Mouse (Mus musculus): Measurements from ENCODE around the gene Lhfp. TPM values are rescaled to one million over a fixed set of nuclear protein-coding genes. Genes with fewer than 3 reads are reported as not detected.

Lhfp gene
- total and polyA plus RNA-seq, 2 experiments from 2014 or later = 49.3 to 59.7 TPM

DNA sequence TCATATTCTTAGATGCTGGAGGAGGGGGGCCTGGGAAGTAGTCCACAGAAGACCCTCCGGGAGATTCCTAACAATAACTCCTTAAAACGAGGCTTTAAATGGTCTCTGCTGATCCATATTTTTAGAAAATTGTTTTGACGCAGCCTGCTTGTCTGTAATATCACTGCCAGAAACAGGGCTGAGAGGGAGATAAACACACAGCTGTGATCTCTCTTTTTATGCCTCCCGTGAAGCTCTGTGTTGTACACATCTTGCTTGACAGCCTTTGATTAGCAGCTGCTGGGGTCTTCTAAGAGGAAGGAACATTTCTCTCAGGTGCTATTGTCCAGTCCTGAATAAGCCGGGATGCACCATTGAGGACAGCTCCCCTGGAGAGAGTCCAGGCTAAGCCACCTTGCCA is 176.4 kb downstream of the Lhfp start:
- WGBS = 51% methylated on average over 5 of the region's 5 CpGs
- TF ChIP-seq CTCF (IDR thresholded peaks at IDR 0.05) = no peak
- DNase-seq (ENCODE audit: low spot score) (no peak), ATAC-seq (ENCODE audit: low FRiP score) (no peak)
- Histone ChIP-seq H3K9me3 (ENCODE audit: low read length) (no peaks in the 10 kb centered on the region), H3K36me3 (ENCODE audit: insufficient read depth, low read length) (no peaks in the 10 kb centered on the region), H3K9ac (replicated peaks; ENCODE audit: low read length, poor library complexity, severe bottlenecking) (no peak overlapping the region), H3K4me1 (ENCODE audit: insufficient read depth, low read length) (no peaks in the 10 kb centered on the region), H3K27me3 (ENCODE audit: insufficient read depth, low read length) (no peaks in the 10 kb centered on the region), H3K27ac (ENCODE audit: low read depth, low read length) (no peak overlapping the region), H3K4me3 (ENCODE audit: low read depth, low read length) (no peak overlapping the region), H3K4me2 (ENCODE audit: low read depth, low read length, poor library complexity, severe bottlenecking) (no peak overlapping the region)

DNA sequence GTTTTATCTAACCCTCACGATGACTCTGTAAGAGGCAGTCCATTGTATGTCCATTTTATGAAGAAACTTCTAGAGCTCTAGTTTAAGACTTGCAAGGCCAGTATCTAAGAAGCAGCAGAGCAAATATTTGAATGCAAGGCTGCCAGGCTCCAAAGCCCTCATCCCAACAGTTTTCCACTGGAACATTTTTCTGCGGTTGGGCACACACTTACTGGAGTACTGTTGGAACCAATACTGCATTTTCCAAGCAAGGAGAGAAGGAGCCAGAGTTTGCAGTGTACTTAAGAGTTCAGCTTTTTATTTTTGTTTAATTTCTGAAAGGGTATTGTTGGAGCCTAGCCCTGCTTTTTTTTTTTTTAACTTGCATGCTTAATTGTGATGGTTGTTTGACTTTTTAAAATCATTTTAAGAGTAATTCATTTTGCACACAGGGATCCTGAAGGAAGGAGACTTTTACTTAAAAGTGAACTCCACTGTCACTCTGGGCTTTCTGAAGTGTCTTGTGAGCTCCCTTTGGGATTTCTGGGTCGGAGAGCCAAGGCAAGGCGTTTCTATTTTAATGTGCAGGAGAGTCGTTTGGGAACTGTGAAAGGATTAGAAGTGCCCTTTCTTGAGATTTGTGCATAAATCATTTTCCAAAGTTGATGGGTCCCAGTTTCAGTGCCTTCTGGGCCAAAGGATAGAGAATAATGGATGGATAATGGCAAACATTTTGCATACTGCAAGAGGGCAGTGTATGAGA is 180.4 kb downstream of the Lhfp start:
- TF ChIP-seq CTCF (IDR thresholded peaks at IDR 0.05) = no peak
- Histone ChIP-seq H3K4me2 (ENCODE audit: low read depth, low read length, poor library complexity, severe bottlenecking) (no peak overlapping the region), H3K9me3 (ENCODE audit: low read length) (no peaks in the 10 kb centered on the region), H3K27me3 (ENCODE audit: insufficient read depth, low read length) (no peaks in the 10 kb centered on the region), H3K27ac (ENCODE audit: low read depth, low read length) (no peak overlapping the region), H3K4me3 (ENCODE audit: low read depth, low read length) (no peak overlapping the region), H3K36me3 (ENCODE audit: insufficient read depth, low read length) (no peaks in the 10 kb centered on the region), H3K4me1 (ENCODE audit: insufficient read depth, low read length) (0 out of 2 replicates have a peak, but pooled peaks cover 2% of the 10 kb centered on the region), H3K9ac (replicated peaks; ENCODE audit: low read length, poor library complexity, severe bottlenecking) (no peak overlapping the region)
- no peak for ATAC-seq (ENCODE audit: low FRiP score)
- WGBS = 58% methylated on average over 5 of the region's 5 CpGs
- no peak for DNase-seq (ENCODE audit: low spot score)

DNA sequence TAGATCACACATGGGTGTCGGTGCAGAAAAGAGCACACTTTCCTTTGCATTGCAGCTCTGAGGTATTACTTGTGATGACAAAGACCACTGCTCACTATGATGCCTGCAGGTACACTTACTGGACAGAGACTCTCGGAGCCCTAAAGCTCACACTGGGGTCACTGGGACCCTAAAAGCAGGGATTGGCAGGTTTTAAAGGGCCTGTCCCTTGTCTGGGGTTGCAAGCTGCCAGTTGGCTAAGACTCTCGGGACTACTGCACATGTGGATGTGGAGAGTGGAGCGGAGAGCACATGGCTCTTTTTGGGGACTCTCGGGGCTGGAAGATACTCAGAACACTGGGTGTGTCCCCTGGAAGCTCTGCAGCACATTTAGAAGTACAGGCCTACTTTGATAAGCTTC is 182.8 kb downstream of the Lhfp start:
- 85% methylated on average over 5 of the region's 5 CpGs for WGBS
- no peak overlapping the region for H3K4me3 ChIP-seq (ENCODE audit: low read depth, low read length)
- ATAC-seq (ENCODE audit: low FRiP score) (no peak), DNase-seq (ENCODE audit: low spot score) (no peak)
- no peak overlapping the region for H3K4me2 ChIP-seq (ENCODE audit: low read depth, low read length, poor library complexity, severe bottlenecking)
- H3K27me3 ChIP-seq (ENCODE audit: insufficient read depth, low read length) = no peaks in the 10 kb centered on the region
- H3K9ac ChIP-seq (replicated peaks; ENCODE audit: low read length, poor library complexity, severe bottlenecking) = no peak overlapping the region
- H3K9me3 ChIP-seq (ENCODE audit: low read length) = no peaks in the 10 kb centered on the region
- H3K27ac ChIP-seq (ENCODE audit: low read depth, low read length) = no peak overlapping the region
- TF ChIP-seq CTCF (IDR thresholded peaks at IDR 0.05) = no peak
- H3K4me1 ChIP-seq (ENCODE audit: insufficient read depth, low read length) = 0 out of 2 replicates have a peak, but pooled peaks cover 2% of the 10 kb centered on the region
- no peaks in the 10 kb centered on the region for H3K36me3 ChIP-seq (ENCODE audit: insufficient read depth, low read length)

DNA sequence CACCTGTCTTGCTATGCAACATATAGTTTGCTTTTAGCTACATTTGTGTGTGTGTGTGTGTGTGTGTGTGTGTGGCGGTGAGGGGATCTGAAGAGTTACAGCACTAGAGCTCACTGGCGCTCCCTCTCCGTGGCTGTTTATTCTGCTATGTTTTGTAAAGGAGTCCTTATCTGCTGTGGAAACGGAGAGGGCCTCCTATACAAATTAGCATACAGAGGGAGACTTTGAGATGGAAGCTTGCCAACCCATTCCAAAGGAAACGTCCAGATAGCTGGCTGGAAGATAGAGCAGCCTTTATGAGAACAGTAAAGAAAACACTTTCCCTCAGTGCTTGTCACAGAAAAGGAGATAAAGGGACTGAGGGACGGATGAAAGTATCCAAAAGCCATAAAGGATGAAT is 184.4 kb downstream of the Lhfp start:
- Histone ChIP-seq H3K9ac (replicated peaks; ENCODE audit: low read length, poor library complexity, severe bottlenecking) (no peak overlapping the region), H3K4me2 (ENCODE audit: low read depth, low read length, poor library complexity, severe bottlenecking) (no peak overlapping the region), H3K9me3 (ENCODE audit: low read length) (no peaks in the 10 kb centered on the region), H3K36me3 (ENCODE audit: insufficient read depth, low read length) (no peaks in the 10 kb centered on the region), H3K4me3 (ENCODE audit: low read depth, low read length) (no peak overlapping the region), H3K27me3 (ENCODE audit: insufficient read depth, low read length) (no peaks in the 10 kb centered on the region), H3K4me1 (ENCODE audit: insufficient read depth, low read length) (0 out of 2 replicates have a peak, but pooled peaks cover 2% of the 10 kb centered on the region), H3K27ac (ENCODE audit: low read depth, low read length) (no peak overlapping the region)
- DNase-seq (ENCODE audit: low spot score) (no peak), ATAC-seq (ENCODE audit: low FRiP score) (no peak)
- WGBS = 28% methylated on average over 6 of the region's 6 CpGs
- no peak for TF ChIP-seq CTCF (IDR thresholded peaks at IDR 0.05)

DNA sequence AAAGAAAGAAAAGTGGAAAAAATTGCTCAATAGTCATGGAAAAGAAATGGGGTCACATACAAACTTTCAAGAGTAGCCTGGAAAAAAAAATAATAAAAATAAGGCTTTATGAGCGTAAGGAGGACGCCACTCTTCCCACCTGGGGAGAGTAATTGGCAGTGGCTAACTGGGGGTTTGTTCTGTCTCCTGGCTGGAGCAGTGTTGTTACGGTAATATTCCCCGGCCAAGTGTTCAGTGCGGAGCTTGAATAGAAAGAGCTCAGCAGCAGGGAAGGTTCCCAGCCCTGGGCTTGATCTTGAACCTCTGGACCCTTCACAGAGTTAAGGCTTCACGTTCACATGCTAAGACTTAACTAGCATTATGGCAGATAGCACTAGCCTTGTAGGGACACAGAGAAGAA is 184.9 kb downstream of the Lhfp start:
- ATAC-seq (ENCODE audit: low FRiP score) (no peak), DNase-seq (ENCODE audit: low spot score) (no peak)
- TF ChIP-seq CTCF (IDR thresholded peaks at IDR 0.05) = no peak
- H3K27me3 ChIP-seq (ENCODE audit: insufficient read depth, low read length) = no peaks in the 10 kb centered on the region
- no peaks in the 10 kb centered on the region for H3K36me3 ChIP-seq (ENCODE audit: insufficient read depth, low read length)
- H3K9me3 ChIP-seq (ENCODE audit: low read length) = no peaks in the 10 kb centered on the region
- no peak overlapping the region for H3K4me2 ChIP-seq (ENCODE audit: low read depth, low read length, poor library complexity, severe bottlenecking)
- H3K4me1 ChIP-seq (ENCODE audit: insufficient read depth, low read length) = 0 out of 2 replicates have a peak, but pooled peaks cover 2% of the 10 kb centered on the region
- 56% methylated on average over 6 of the region's 6 CpGs for WGBS
- H3K9ac ChIP-seq (replicated peaks; ENCODE audit: low read length, poor library complexity, severe bottlenecking) = no peak overlapping the region
- H3K27ac ChIP-seq (ENCODE audit: low read depth, low read length) = no peak overlapping the region
- no peak overlapping the region for H3K4me3 ChIP-seq (ENCODE audit: low read depth, low read length)

DNA sequence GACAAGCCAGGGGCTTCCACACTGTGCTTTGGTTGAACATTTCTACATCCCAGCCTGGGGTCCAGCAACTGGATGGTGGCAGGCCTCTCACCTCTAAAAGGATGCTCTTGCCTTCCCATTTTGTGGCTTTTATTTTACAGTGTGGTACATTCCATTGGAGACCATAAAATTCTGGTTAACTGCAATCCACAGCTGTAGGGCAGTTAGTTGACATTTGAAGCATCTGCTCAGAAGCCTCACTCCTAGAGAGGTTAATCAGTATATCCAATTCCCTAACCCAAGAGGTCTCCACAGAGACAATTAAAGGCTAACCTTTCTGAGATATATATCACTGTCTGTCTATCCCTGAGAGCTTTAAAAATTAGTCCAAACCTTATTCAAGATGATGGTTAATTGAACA is 186.5 kb downstream of the Lhfp start:
- H3K9ac ChIP-seq (replicated peaks; ENCODE audit: low read length, poor library complexity, severe bottlenecking) = no peak overlapping the region
- TF ChIP-seq CTCF (IDR thresholded peaks at IDR 0.05) = no peak
- no peak overlapping the region for H3K4me3 ChIP-seq (ENCODE audit: low read depth, low read length)
- DNase-seq (ENCODE audit: low spot score) (no peak), ATAC-seq (ENCODE audit: low FRiP score) (no peak)
- no peak overlapping the region for H3K4me2 ChIP-seq (ENCODE audit: low read depth, low read length, poor library complexity, severe bottlenecking)
- H3K9me3 ChIP-seq (ENCODE audit: low read length) = no peaks in the 10 kb centered on the region
- no peak overlapping the region for H3K27ac ChIP-seq (ENCODE audit: low read depth, low read length)
- H3K4me1 ChIP-seq (ENCODE audit: insufficient read depth, low read length) = 0 out of 2 replicates have a peak, but pooled peaks cover 2% of the 10 kb centered on the region
- H3K27me3 ChIP-seq (ENCODE audit: insufficient read depth, low read length) = no peaks in the 10 kb centered on the region
- no peaks in the 10 kb centered on the region for H3K36me3 ChIP-seq (ENCODE audit: insufficient read depth, low read length)

All from midbrain, postnatal 0 days (tissue).